Mouse (Mus musculus) erythroblast, embryonic 14.5 days (primary cell): Measurements from ENCODE around the gene Nmnat3. TPM values are rescaled to one million over a fixed set of nuclear protein-coding genes. Genes with fewer than 3 reads are reported as not detected.

Source experiments
- H3K27me3 ChIP-seq: 2 replicates; pipeline ENCODE4 v1.6.1; 2012; ENCODE audit warnings: inconsistent platforms; ENCODE audit not compliant: control insufficient read depth
- H3K36me3 ChIP-seq: 2 replicates; pipeline ENCODE4 v1.6.1; 2012; ENCODE audit warnings: mild to moderate bottlenecking, inconsistent platforms; ENCODE audit not compliant: control insufficient read depth
- H3K4me1 ChIP-seq: 2 replicates; pipeline ENCODE4 v1.6.1; 2012; ENCODE audit warnings: inconsistent platforms; ENCODE audit not compliant: control insufficient read depth
- H3K4me3 ChIP-seq: replicated peaks from 2 replicates; pipeline ENCODE3; 2012; ENCODE audit warnings: moderate library complexity, mild to moderate bottlenecking, inconsistent platforms
- H3K9me3 ChIP-seq: 2 replicates; pipeline ENCODE4 v1.6.1; 2012; ENCODE audit warnings: low read length, inconsistent platforms, mixed read lengths; ENCODE audit not compliant: control insufficient read depth
- GATA1 ChIP-seq: IDR thresholded peaks from 2 replicates; pipeline ENCODE4 v1.6.1; 2012; ENCODE audit warnings: low read length, inconsistent platforms, mixed read lengths
- TAL1 ChIP-seq: IDR thresholded peaks from 3 replicates; pipeline ENCODE4 v1.6.1; 2012; ENCODE audit warnings: low read length, inconsistent platforms, mixed read lengths
- polyA plus RNA-seq: library from polyadenylated mRNA; stranded (reverse); fragments of >175 nt; gene quantifications from 2 replicates; pipeline ENCODE4 v1.2.3, GENCODE M21; 2012

The Nmnat3 gene
- polyA plus RNA-seq, 1 experiment, result 7.2 TPM

- Histone ChIP-seq H3K27me3 (peaks cover 44% of the 10 kb centered on the region), H3K9me3 (no peaks in the 10 kb centered on the region)
- TF ChIP-seq GATA1 (no peak), TAL1 (no peak)
Measured at GRCm38 (mm10) chr9:98422656-98423055, 135.4 kb downstream of the Nmnat3 start, which contains the start of gene Rbp1. TSS of gene Rbp1 (plus strand) at chr9:98422961.

GRCm38 (mm10) chr9:98423691-98424090 lies 136.5 kb downstream of the Nmnat3 start:
- Histone ChIP-seq H3K4me1 (no peaks in the 10 kb centered on the region), H3K4me3 (no peak overlapping the region), H3K9me3 (no peaks in the 10 kb centered on the region), H3K27me3 (peaks cover 44% of the 10 kb centered on the region), H3K36me3 (no peaks in the 10 kb centered on the region)
- TF ChIP-seq TAL1 (no peak), GATA1 (no peak)

More at GRCm38 (mm10) chr9:98422656-98423055, 135.4 kb downstream of the Nmnat3 start, which contains the start of gene Rbp1:
- H3K36me3 ChIP-seq, result no peaks in the 10 kb centered on the region
- no peaks in the 10 kb centered on the region for H3K4me1 ChIP-seq
- no peak within 1 kb of the TSS for H3K4me3 ChIP-seq

DNA sequence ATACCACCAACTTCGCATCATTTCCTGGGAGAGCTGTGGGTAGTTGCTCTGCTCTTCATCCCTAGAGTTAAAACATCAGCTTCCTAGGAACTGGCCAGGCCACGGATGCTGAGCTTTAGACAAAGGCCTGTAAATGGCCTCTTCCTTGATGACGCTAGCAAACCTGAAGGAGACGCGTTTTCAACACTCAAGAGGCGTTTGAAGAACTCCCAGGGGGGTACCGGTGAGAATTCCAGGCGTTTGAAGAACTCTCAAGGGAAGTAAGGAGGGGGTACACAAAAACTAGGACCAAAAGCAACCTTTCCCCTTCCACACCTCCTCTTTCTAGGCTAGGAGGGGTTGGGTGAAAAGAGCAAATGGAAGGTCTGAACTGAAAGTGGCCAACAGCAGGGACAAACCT lies 137.1 kb downstream of the Nmnat3 start:
- no peak overlapping the region for H3K4me3 ChIP-seq
- TF ChIP-seq GATA1 (no peak), TAL1 (no peak)
- no peaks in the 10 kb centered on the region for H3K9me3 ChIP-seq
- no peaks in the 10 kb centered on the region for H3K36me3 ChIP-seq
- no peaks in the 10 kb centered on the region for H3K4me1 ChIP-seq
- H3K27me3 ChIP-seq, result peaks cover 44% of the 10 kb centered on the region

DNA sequence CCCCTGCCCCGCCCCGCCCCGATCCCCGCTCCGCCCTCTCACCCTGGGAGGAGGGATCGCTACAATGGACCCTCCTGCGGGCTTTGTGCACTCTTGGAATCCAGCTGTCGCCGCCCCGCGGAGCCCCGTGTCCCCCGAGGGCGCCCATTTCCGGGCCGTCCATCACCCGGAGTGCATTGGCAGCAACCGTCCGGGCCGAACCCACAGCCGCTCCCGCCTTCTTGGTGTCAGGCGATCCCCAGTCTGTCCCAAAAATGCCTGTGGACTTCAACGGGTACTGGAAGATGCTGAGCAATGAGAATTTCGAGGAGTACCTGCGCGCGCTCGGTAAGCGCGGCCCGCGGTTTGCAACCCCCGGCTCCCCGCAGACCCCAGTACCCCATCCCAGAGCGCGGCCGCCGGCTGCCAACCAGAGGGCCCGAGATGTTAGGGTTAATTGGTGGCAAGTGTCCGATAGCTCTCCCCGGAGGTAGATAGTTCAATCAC lies 137.5 kb downstream of the Nmnat3 start:
- Histone ChIP-seq H3K9me3 (no peaks in the 10 kb centered on the region), H3K4me1 (no peaks in the 10 kb centered on the region)

GRCm38 (mm10) chr9:98425351-98425880 lies 138.2 kb downstream of the Nmnat3 start:
- Histone ChIP-seq H3K27me3 (peaks cover 44% of the 10 kb centered on the region), H3K4me3 (peak overlapping the region; percentile 49), H3K4me1 (no peaks in the 10 kb centered on the region), H3K9me3 (no peaks in the 10 kb centered on the region), H3K36me3 (no peaks in the 10 kb centered on the region)
- TF ChIP-seq TAL1 (no peak), GATA1 (no peak)

More for the DNA sequence above, 137.5 kb downstream of the Nmnat3 start:
- Histone ChIP-seq H3K27me3 (peaks cover 44% of the 10 kb centered on the region), H3K4me3 (peak overlapping the region; percentile 50), H3K36me3 (no peaks in the 10 kb centered on the region)
- TF ChIP-seq TAL1, result no peak
- no peak for TF ChIP-seq GATA1

DNA sequence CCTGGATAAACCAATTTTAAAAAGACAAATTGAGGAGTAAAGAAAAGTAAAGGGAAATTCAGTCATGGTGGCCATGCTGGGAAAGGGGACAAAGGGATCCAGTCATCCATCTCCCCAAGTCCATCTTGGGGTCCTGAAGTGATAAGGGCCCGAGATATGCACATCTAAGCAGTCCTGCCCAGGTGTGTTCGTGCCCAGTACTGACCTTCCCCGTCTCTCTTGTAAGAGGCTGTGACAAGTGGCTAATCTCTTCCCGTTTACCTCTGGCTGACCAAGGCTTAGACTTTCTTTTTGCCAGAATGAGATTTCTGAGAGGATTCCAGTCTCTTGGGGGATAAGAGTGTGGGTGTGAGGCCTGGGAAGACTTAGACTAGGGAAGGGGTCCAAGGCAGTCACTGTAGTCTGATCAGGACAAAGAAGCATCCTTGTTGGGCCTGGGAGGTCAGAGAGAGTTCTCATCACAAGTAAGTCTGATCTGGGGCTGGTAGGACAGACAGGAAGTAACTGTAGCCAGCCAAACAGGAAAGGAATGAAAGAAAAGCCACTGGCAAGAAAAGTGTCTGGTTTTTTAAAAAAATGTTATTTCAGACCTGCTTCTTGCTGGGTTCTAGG lies 140.8 kb downstream of the Nmnat3 start:
- peaks cover 38% of the 10 kb centered on the region for H3K27me3 ChIP-seq
- TF ChIP-seq TAL1 (no peak), GATA1 (no peak)
- H3K4me1 ChIP-seq, result no peaks in the 10 kb centered on the region
- H3K9me3 ChIP-seq, result no peaks in the 10 kb centered on the region
- H3K36me3 ChIP-seq, result no peaks in the 10 kb centered on the region; the same call in 1 of the 2 replicates
- H3K4me3 ChIP-seq, result no peak overlapping the region

DNA sequence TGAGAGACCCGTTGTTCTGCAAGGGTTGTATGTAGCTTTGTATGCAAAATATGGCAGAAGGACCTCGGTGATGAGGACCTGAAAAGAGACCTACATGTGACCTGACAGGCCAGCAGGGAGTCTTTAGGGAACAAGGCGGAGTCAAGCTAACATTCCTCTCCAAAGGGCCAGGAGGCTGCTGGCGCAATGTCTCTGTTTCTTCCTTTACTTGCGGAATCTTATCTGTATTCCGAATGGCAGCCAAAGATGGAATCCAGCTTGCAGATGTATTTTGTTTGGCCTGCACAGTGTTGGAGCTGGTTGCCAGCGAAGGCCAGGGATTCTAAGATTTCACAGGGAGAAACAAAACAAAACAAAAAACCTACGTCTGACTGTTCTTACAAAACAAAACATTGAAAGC lies 141.5 kb downstream of the Nmnat3 start:
- no peak overlapping the region for H3K4me3 ChIP-seq
- peaks cover 31% of the 10 kb centered on the region for H3K27me3 ChIP-seq
- no peaks in the 10 kb centered on the region for H3K9me3 ChIP-seq
- no peaks in the 10 kb centered on the region for H3K4me1 ChIP-seq
- no peaks in the 10 kb centered on the region; the same call in 1 of the 2 replicates for H3K36me3 ChIP-seq
- TF ChIP-seq TAL1 (no peak), GATA1 (no peak)

- no peak for TF ChIP-seq TAL1
- no peak for TF ChIP-seq GATA1
- no peaks in the 10 kb centered on the region; the same call in 1 of the 2 replicates for H3K4me1 ChIP-seq
- peaks cover 20% of the 10 kb centered on the region for H3K27me3 ChIP-seq
- no peak overlapping the region for H3K4me3 ChIP-seq
- no peaks in the 10 kb centered on the region for H3K9me3 ChIP-seq
- no peaks in the 10 kb centered on the region; the same call in 1 of the 2 replicates for H3K36me3 ChIP-seq
Measured at GRCm38 (mm10) chr9:98429806-98430205, 142.6 kb downstream of the Nmnat3 start.

DNA sequence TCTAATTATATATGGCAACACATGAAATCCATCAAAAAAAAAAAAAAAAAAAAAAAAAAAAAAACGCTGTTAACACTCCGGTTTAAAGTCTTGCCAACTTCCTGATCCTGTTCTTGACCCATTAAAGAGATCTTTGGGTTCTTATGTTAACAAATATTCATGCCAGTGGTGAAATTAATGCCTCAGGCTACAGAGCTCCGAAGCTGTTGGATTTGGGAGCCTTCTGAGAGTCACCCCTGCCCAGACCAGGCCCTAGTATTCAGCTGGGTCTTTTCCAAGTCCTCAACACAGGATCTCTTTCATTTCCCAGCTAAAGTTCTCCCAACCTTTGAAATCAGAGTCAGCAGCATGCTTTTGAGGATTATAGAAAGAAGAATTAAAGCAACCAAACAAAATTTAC lies 143.3 kb downstream of the Nmnat3 start:
- Histone ChIP-seq H3K4me3 (no peak overlapping the region), H3K4me1 (no peaks in the 10 kb centered on the region; the same call in 1 of the 2 replicates), H3K9me3 (no peaks in the 10 kb centered on the region), H3K27me3 (peaks cover 13% of the 10 kb centered on the region), H3K36me3 (no peaks in the 10 kb centered on the region; the same call in 1 of the 2 replicates)
- TF ChIP-seq TAL1 (no peak), GATA1 (no peak)
